Mouse (Mus musculus): ENCODE measurements around the gene Hdac11.

DNA sequence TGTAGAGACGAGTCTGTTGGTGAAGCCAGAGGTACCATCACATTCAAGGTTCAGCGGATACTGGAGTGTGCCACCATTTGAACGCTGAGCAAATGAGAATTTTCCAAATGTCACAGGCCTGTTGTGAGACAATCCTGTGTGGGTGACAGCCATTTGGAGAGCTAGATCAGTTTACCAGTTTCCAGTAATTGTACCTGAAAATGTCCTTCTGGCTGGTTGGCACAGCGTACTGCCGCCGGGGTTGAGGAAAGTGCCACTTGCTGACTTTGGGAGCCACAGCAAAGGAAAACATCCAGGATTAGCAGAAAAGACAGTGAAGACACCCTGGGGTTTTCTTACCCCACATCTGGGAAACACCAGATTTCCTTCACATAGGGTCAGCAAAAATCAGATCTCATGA lies 33.5 kb downstream of the Hdac11 start:
- TF ChIP-seq CTCF (IDR thresholded peaks at IDR 0.05; ENCODE audit: insufficient read depth, low read length) = no peak
- TF ChIP-seq POLR2A (IDR thresholded peaks at IDR 0.05; ENCODE audit: borderline replicate concordance, extremely low read depth, low read depth, low read length) = no peak
